Mouse (Mus musculus) regulatory T cell (primary cell): ENCODE results near the gene Dyx1c1.

Experiments
- in situ Hi-C: fragments of 300-600 bp; cut with MboI, MseI; formaldehyde crosslinking; loops from one replicate; pipeline ENCODE4 v1.15.1; 2025; ENCODE audit warnings: high pct_unique_total_duplicates

The Dyx1c1 gene

DNA sequence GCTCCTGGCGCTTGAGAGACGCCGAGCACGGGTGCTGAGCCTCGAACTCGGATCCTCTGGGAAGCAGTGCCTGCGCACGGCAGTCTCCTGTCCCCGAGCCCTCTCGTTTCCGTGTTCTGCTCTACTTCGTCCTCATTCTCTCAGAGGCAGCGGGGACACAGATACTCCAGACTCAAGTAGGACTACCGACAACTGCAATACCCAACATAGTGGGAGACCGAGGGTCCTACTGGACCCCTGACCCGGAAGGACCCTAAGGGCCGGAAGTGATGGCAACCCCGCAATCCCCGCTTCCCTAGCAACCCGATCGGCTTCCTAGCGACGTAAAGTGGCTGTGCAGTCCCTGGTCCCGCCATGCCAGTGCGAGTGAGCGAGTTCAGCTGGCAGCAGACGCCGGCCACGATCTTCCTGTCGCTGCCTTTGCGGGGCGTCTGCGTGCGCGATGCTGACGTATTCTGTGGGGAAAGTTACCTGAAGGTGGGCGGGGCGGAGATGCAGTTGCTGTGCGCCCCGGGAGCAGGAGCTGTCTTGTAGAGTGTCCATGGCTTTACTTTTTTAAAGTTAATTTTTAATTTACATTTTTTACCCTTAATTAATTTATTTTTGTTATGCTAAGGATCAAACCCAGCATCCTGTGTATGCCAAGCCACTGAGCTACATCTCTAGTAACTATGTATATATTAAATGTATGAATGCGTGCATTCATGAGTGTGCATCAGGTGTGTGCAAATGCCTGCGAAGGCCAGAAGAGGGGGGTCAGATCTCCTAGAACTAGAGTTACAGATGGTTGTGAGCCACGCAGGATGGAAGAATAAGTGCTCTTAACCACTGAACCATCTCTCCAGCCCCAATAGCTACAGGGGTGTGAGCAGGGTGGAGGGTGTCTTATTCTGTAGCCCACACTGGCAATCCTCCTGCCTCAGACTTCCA lies at the start of gene Dyx1c1, which contains the start of gene Gm44503:
Gene Dyx1c1 (plus strand): TSS at position 265 of the 930 bp plus-strand sequence.
Gene Gm44503 (plus strand): TSS at position 332 of the 930 bp plus-strand sequence.
- in situ Hi-C loops: no loop called here

DNA sequence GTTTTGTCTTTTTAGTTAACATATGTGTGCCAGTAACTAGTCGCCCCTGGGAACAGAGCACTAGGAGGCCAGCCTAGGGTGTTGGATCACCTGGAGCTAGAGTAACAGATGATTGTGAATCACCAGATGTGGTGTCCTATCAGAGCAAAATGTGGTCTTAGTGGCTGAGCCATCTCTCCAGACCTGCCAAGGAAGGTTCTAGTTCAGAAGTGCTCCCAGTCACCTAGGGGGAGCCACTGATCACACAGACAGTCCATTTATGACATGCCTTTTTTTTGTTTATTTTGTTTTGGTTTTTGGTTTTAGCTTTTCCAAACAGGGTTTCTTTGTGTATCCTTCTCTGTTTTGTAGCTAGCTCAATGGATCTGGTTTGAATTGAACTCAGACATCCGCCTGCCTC lies 47.2 kb upstream of the Dyx1c1 start:
- in situ Hi-C loops: no loop called here

DNA sequence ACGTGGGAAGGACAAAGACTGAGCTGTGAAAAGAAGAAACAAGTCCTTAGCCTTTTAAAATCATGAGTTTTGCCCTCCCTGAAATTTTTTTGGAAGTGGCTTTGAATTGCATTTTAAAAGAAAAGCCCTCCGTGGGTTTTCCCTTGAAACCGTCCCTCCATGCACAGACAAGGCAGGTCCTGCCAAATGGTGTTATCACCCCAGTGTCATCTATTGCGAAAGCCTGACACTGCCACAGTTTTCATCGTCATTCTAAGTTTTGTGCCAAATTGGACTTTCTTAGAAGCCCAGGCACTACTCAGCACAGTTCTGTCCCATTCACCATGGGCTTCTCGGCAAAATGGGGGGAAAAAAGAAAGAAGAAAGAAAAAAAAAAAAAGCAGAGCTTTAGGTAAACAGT lies 45.0 kb upstream of the Dyx1c1 start:
- in situ Hi-C loops: no loop called here

DNA sequence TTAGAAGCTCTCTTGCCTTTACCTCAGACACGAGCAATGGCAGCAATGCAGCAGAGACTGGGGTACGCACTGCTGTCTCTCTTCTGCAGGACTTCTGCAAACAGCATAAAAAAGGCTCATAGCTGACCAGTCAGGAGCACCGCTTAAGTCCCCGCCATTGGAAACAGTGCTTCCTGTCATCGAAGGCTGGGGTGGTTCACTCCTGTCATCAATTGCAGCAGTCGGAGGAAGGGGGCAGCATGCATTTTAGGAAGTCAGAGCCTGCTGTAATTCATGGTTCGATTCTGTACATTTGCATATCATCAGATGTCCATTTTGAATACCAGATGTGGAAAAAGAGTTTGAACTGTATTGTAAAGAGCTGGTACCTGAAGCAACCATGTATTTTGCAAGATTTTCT lies 42.9 kb upstream of the Dyx1c1 start:
- in situ Hi-C loops: no loop called here

DNA sequence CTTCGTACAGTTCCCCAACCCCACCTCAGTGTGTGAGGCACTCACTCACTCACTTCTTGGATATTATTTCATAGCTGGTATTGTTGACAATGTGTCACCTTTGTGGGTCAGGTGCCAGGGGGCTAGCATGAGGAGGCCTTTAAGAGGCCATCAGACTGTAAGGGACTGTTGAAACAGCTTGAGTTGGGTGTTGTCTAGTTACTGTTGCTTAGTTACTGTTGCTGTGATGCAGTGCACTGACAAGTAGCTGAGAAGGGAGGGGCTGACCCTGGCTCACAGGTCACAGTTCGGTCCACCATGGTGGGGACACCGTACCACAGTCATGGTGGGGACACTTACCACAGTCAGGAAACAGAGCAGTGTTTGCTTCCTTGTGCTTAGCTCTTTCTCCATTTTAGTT lies 35.5 kb upstream of the Dyx1c1 start:
- in situ Hi-C loops: no loop called here

DNA sequence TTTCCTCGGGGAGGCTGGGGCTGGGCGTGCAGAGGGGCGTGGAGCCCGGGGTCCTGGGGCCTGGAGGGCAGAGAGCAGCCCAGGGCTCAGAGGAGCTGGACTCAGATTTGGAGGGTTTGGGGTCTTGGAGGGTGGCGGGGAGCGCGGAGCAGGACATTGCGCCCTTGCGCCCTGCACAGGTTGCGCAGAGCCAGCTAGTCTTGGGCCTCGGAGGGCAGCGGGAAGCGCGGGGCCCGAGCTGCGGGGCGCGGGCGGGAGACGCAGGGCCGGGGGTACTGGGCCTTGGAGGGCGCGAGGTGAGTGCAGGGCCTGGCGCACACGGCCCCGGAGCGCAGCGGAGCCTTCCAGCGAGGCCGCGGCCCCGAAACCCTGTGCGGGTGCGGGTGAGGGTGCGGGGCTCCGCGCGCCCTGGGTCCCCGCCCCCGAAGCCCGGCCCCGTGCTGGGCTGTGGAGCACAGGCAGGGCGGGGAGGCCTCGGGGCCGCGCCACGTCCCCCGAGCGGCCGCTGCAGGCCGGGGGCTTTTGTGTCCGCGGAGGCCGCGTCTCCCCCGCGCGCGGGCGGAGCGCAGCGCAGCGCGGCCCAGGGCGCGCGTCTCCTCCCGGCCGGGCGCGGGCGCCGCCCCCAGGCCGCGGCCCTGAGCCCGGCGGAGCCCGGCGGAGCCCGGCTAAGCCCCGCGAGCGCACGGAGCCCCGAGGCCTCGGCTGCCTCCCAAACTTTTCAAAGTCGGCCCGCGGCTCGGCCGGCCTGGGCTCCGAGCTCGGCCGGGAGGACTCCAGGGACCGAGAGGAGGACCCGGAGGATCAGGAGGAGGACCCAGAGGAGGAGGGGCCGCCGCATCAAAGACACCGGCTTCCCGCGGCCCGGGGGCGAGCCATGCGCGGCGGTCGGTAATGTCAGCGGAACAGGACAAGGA lies 33.3 kb upstream of the Dyx1c1 start, which contains the start of gene Pygo1:
Gene Pygo1 (plus strand): TSS at position 625 of the 914 bp plus-strand sequence.
- in situ Hi-C loops: no loop called here

DNA sequence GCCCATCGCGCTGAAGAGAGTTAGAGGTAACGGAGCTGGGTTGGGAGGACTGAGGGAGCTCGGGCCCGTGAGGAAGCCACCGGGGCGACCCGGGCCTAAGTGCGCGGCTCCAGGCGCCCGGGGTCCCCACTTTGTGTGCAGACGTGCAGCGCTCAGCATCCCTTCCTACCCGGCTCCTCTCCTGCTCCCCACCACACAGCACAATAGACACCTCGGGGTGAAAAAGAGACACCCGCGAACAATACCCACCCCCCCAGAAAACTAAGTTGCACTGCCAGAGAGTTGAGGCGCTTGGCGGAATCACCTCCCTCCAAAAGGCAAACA lies 32.7 kb upstream of the Dyx1c1 start:
- in situ Hi-C loops: no loop called here

DNA sequence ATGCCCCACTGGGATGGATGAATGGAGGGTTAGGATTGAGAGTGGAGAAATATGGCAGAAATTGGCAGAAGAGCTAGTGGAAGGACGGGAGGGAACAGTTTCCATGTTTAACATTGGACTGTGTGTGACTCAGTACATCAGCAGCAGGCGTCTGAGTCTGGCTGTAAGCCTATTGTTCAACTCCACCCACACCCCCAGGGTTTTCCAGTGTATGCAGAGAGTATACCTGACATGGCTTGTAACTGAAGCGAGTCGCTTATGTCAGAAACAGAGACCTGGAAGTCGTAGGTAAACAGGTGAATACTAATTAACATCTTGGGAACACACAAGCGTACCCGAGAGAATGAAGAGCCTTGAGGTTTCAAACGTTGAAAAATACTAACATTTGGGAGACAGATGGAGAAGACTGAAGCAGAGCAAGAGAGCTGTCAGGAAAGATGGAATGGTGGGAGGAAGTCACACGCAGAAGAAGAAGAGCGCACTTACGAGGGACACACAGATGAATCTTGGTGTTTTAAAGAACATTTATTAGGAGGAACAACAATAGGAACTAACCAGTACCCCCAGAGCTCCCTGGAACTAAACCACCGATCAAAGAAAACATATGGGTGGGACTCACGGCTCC lies 27.3 kb upstream of the Dyx1c1 start:
- in situ Hi-C loops: no loop called here

DNA sequence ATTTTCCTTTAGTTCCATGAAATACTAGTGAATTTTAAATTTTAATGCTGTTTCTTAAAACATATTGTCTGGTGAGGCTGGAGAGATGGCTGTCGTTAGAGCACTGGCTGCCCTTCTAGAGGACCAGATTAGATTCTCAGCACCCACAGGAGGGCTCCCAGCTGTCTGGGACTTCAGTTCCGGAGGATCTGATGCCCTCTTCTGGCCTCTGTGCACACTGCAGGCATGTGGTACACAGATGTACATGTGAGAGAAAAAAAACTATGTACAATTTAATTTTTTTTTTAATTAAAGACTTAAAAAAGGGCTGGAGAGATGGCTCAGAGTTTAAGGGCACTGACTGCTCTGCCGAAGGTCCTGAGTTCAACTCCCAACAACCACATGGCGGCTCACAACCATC lies 23.3 kb upstream of the Dyx1c1 start:
- in situ Hi-C loops: no loop called here

DNA sequence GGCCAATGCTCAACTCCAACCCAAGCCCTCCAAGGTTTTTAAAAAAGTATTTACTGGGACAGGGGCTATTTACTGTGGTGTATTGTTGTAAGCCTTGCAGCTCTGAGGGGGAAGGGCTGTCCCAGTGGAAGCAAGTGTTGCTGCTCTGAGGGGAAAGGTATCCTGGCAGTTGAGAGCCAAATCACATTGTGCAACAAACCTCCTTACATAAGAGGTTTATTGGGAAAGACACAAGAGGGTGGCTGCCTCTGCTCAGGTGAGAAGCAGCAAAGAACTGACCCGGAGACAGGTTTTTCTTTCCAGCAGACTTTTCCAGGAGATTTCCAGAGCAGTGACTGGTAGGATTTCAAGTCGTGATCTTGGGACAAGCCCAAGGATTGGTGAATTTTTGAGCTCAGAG lies 22.3 kb upstream of the Dyx1c1 start:
- in situ Hi-C loops: no loop called here

DNA sequence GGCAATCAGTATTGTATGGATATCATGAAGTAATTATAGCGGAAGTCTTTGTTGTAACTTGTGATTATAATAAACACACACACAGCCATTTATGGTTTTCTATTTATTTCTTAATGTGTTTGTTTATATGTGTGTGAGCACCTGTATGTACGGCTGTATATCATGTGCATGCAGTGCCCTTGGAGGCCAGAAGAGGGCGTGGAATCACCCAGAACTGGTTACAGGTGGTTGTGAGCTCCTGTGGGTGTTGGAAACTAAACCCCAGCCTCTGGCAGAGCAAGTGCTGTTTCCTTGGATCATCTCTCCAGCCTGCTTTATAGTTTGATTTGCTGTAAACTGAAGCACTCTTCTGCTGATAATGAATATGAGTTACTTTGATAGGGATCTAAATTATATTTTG lies 15.2 kb upstream of the Dyx1c1 start:
- in situ Hi-C loops: no loop called here

DNA sequence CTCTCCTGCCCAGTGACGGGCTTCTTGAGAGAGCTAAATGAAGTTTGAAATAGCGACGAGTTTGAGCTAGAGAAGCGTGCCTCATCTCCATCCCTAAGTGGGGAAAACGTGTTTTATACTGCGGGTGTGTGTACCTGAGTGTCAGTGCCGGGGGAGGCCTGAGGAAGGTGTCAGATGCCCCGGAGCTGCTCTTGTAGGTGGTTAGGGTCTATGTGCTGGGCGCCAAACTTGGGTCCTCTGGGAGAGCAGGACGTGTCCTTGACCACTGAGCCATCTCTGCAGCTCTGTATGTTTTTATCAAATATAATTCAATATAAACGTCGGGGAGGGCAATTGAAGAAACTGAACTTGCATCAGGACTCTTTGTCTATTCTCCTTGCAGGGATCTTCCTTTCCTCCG lies 14.3 kb upstream of the Dyx1c1 start:
- in situ Hi-C loops: no loop called here

DNA sequence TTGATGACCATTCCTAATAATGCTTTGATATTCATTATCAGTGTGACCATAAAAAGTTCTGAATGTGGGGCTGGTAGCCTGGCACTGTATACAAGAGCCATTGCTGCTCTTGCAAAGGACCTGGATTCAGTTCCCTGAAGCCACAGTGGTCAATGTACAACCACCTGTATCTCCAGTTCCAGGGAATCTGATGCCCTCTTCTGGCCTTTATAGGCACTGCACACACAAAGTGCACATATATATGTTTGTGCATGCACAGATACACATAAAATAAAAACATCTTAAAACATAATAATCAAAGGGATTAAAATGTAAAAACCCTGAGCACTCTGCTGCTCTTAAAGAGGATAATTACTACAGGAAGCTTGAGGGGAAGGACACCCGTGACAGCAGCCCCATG lies 11.6 kb upstream of the Dyx1c1 start:
- in situ Hi-C loops: no loop called here

DNA sequence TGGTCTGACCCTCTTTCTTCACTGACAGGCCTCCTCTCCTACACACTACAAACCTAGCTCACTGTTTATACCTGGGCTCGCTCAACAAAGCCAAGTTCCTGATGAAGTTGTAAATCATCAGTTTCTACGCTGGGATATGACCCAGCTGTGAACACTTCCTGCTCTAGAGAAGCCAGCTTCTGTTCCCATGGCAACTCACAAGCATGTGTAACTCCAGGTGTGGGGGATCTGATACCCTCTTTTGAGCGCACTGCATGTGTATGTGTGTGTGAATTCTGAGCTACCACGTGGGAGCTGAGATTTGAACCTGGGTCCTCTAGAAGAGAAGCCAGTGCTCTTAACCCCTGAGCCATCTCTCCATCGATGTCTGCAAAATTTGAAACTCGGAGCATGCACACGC lies 9.0 kb upstream of the Dyx1c1 start:
- in situ Hi-C loops: no loop called here

DNA sequence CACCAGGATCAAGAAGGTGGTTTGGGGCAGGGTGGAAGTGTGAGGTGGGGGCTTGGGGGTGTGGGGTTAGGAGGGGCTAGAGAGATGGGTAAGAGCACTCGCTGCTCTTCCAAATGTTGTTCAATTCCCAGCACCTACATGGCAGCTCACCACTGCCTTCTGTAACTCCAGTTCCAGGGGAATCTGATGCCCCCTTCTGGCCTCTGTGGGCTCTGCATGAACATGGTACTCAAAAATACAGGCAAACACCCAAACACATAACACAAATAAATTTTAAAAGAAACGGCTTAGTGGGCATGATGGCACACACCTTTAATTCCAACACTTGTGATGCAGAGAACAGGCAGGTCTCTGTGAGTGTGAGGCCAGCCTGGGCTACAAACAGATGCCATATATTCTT lies 3.8 kb upstream of the Dyx1c1 start:
- in situ Hi-C loops: no loop called here

DNA sequence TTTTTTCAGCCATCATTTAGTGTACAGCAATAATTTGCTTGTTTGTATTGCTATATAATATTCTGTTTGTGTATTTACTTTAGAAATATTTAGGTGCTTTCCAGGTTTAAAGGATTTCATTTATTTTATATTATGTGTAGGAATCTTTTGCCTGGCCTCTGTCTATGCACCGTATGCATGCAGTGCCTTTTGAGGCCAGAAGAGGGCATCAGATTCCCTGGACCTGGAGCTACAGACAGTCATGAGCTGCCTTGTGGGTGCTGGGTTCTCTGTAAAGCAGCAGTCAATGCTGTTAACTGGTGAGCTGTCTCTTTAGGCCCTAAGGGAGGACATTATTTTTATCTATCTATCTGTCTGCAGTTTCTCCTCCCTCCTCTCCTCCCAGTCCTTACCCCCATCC lies 3.0 kb upstream of the Dyx1c1 start:
- in situ Hi-C loops: no loop called here

DNA sequence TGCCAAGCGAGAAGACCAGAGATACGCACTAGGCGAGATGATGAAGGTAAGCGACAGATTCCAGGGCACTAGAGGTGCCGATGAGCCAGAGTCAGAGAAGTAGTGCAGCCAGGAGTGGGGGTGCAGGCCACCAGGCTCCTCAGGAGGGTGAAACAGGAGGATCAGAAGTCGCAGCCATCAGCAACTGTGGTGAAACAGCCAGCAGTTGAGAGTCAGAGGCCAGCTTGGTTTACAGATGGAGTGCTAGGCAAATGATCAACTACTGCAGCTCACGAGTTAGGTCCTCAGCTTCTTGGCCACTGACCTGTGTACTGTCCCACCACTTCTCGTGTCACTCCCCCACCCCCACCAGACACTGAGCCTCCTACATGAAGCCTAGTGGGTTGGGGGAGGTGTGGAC lies 2.8 kb downstream of the Dyx1c1 start:
- in situ Hi-C loops: loop anchor here (5.0 kb wide), 1 partner anchor 81 kb away; the partner anchor contains the start of genes Pigb and Rab27a

DNA sequence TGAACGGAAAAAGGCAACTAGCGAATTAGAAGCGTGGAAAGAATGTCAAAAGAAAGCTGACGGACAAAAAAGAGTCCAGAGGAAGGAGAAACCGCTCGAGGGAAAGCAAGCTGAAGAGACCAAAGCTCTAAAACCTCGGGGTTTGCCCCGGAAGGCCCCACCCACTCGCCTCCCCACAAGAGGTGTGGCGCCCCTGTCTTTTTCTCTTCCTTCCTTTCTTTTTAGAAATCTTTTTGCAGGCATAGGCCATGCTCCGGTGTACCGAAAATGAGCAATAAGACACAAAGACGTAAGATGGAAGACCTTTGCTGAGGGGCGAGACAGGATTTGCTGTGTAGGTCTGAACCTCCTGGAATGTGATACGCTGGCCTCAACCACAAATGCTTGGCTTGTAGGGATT lies 3.4 kb downstream of the Dyx1c1 start:
- in situ Hi-C loops: loop anchor here (5.0 kb wide), 1 partner anchor 80 kb away; the partner anchor contains the start of genes Pigb and Rab27a

DNA sequence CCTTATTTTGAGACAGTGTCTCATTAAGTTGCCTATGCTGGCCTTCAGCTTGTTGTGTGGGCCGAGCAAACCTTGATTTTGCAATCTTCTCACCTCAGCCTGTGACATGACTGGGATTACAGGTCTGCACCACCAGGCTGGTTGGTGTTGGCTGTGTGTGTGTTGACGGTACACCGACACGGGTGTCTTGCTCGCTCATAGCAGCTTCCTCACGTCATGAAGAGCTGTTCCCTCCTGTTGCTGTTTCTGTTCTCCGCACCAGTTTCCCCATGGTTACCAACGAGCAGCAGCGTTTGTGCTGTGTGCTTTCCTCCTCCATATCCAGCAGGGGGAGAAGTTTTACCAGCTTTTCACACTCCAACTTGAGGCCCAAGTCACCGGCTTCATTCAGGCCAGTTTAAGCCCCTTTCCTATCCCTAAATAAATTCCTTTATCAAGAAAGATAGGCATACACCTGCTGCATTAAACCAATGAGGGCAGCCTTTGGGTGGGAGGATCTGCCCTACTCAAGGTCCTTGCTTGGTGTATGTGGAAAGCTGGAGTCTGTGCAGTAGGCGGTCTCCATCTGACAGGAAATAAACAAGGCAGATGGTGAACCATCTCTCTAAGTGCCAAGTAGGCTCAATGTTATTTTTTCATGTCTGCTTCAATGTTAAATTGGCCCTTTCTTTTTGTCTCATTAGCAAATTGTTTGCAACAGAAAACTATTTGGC lies 9.9 kb downstream of the Dyx1c1 start:
- in situ Hi-C loops: loop anchor here (5.0 kb wide), 1 partner anchor 134 kb away; the partner anchor contains the start of genes Gm20509 and Khdc3

DNA sequence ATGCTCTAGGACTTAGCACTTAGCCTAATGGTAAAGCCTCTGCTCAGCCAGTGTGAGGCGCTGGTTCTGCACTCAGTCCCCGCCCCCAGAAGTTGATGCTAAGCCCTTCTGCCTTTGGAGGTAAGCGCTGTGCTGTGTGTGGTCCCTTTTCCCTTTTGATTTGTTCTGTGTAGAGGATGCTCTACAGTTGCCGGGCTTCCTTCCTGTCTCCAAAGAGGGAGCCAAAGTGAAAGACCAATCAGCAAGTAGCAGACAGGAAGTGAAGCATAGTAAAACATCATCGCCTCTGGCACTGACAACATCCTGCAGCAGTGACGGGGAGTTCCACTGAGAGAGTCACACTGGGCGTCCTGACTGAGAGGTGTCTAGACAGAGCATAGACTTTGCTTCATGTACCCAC lies 11.3 kb downstream of the Dyx1c1 start:
- in situ Hi-C loops: loop anchor here (5.0 kb wide), 1 partner anchor 132 kb away; the partner anchor contains the start of genes Gm20509 and Khdc3

DNA sequence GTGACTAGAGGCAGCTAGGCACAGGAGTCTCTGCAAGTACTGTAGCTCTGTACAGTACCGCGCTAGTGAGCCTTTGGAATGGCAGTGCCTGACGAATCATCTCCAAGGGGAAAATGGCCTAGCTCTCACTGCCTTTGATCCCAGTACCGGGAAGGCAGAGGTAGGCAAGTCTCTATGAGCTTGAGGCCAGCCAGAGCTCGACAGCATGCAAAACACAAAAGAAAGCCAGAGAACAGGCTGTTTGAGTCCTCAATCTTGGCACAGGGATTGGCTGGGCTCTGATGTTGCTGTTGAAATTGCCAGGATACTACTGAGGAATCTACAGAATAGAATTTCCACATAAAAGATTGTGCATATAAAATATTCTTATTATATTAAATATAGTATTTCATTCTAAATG lies 13.8 kb downstream of the Dyx1c1 start:
- in situ Hi-C loops: no loop called here
